Mouse (Mus musculus) myocyte (in vitro differentiated cells): ENCODE results near the gene Ifit1bl2.

Source experiments
- CEBPB ChIP-seq: IDR thresholded peaks from 2 replicates; pipeline ENCODE4 v1.6.1; 2011; ENCODE audit warnings: mild to moderate bottlenecking, moderate library complexity; ENCODE audit not compliant: poor library complexity, insufficient read depth, severe bottlenecking
- E2F4 ChIP-seq: IDR thresholded peaks from one replicate; pipeline ENCODE4 v1.6.1; 2011; ENCODE audit warnings: mild to moderate bottlenecking, control low read depth, moderate library complexity; ENCODE audit not compliant: insufficient read depth
- MAX ChIP-seq: IDR thresholded peaks from one replicate; pipeline ENCODE4 v1.6.1; 2011; ENCODE audit warnings: low read depth, mild to moderate bottlenecking, control low read depth
- MYOD1 ChIP-seq, 3 experiments: IDR thresholded peaks; one replicate each; pipeline ENCODE4 v1.6.1; 2011; ENCODE audit warnings: control low read depth in 2 of 3, low read depth in 2 of 3, mild to moderate bottlenecking in 2 of 3, moderate library complexity in 1 of 3; ENCODE audit not compliant: insufficient read length in 2 of 3, control insufficient read depth in 1 of 3
- MYOG ChIP-seq, 3 experiments: IDR thresholded peaks; one replicate each; pipeline ENCODE4 v1.6.1; 2011; ENCODE audit warnings: control low read depth in 2 of 3, low read depth in 2 of 3, mild to moderate bottlenecking in 2 of 3; ENCODE audit not compliant: insufficient read length in 2 of 3, control insufficient read depth in 1 of 3, insufficient read depth in 1 of 3
- POLR2A ChIP-seq: IDR thresholded peaks from one replicate; pipeline ENCODE4 v1.6.1; 2011; ENCODE audit warnings: low read depth, mild to moderate bottlenecking, control low read depth, moderate library complexity; ENCODE audit not compliant: insufficient read length
- POLR2AphosphoS2 ChIP-seq: IDR thresholded peaks from one replicate; pipeline ENCODE4 v1.6.1; 2011; ENCODE audit warnings: low read depth, control low read depth; ENCODE audit not compliant: insufficient read length
- SRF ChIP-seq: IDR thresholded peaks from one replicate; pipeline ENCODE4 v1.6.1; 2011; ENCODE audit warnings: low read depth; ENCODE audit not compliant: control insufficient read depth, insufficient read length
- TCF12 ChIP-seq: IDR thresholded peaks from one replicate; pipeline ENCODE4 v1.6.1; 2011; ENCODE audit warnings: mild to moderate bottlenecking, control low read depth; ENCODE audit not compliant: poor library complexity, insufficient read depth, severe bottlenecking
- USF1 ChIP-seq: IDR thresholded peaks from one replicate; pipeline ENCODE4 v1.6.1; 2011; ENCODE audit warnings: low read depth, mild to moderate bottlenecking, control low read depth, moderate library complexity

DNA sequence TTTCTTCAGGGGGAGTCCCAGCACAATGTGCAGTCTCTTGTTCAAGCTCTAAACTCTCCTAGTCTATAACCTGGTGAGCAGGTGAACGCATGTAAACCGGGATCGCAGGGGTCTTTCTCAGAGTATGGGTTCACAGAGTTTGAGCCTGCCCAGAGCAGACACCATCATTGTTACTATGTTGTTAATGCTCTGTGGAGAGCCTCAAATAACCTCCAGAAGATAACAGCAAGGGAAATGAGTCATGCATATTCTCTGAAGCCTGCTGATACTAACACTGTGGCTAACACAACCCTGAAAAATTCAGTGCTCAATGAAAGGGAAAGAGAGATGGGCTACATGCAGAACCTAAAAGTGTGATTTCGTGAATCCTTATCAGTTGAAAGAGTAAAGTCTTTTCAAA, 37.9 kb upstream of the Ifit1bl2 start:
- TF ChIP-seq POLR2A (no peak), POLR2AphosphoS2 (no peak), MYOD1 (IDR thresholded peaks at IDR 0.05; ENCODE audit: control insufficient read depth in 1 of 3, insufficient read length in 2 of 3, low read depth in 2 of 3) (no peak), E2F4 (no peak), USF1 (no peak), MAX (no peak), MYOG (IDR thresholded peaks at IDR 0.05; ENCODE audit: control insufficient read depth in 1 of 3, insufficient read depth in 1 of 3, insufficient read length in 2 of 3, low read depth in 2 of 3) (no peak), CEBPB (no peak), SRF (no peak), TCF12 (no peak)
